Mouse (Mus musculus) thymus, adult 18-20 months (tissue): ENCODE data around the gene Mef2a.
A peak's percentile ranks its signal among the peaks of the same experiment; 100 is the strongest.
"Not testable (repeated sequence)": the region's sequence is repeated elsewhere in the genome, so short reads cannot be mapped to it uniquely, and the experiment has no call there.

Source experiments
- DNase-seq, 2 experiments: peaks; one replicate each; pipeline ENCODE4 v3.0.0; 2022; ENCODE audit warnings: mixed read lengths in 2 of 2

The Mef2a gene

DNA sequence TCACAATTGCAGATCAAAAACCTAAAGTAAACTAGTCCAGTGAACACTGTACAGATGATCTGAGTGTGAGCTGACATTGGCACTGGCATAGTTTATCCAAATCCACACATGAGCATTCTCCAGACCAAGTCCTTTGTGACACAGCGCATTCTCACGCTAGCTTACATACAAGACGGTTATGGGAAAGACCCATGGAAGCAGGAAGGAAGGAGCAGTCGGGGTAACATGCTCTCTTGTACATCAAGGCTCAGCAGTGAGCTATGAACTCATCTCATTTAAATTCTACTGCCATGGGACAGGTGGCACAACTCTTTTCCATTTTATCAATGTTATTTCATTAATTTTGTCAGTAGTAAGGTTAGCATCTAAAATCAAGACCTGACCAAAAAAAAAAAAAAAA, 3.0 kb downstream of the Mef2a start:
- no peak for DNase-seq

DNA sequence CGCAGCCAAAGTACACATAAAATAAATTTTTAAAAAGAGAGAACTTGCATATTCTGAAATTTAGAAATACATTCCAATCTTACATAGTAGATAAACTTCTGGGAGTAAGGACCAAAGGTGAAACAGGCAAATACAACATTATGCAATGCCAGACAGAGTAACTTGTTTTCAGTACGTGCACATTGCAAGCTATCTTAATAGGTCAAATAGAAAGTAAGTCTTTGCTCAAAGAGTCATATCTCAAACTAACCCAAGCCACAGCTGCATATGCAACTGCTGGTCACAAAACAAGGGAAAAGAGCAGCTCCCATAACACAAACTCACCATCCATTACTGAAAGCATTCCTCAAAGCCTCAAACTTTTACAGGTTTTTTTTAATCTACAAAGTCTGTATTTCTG, 4.3 kb downstream of the Mef2a start:
- no peak for DNase-seq

- DNase-seq = no peak
Measured at GRCm38 (mm10) chr7:67360588-67360987, 12.1 kb downstream of the Mef2a start.

DNA sequence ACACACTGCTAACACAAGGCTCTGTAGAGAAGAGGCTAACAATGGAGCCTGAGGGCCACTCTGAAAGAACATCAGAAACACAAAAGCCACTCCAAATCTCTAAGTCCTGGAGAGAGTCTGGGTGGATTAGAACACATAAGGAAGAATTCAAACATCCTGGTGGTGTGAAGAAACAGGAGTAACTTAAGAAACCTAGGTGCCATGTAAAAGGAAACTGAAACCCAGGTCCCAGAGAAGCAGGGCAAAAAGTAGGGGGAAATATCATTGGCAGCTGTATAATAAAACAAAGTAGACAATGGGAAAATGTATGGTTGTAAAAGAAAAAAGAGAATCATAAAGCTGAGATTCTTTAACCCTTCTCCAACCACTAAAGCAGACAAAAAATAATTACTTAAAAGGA, 12.8 kb downstream of the Mef2a start:
- DNase-seq = no peak

GRCm38 (mm10) chr7:67355870-67356269, 16.8 kb downstream of the Mef2a start:
- DNase-seq = no peak

GRCm38 (mm10) chr7:67353667-67354066, 19.0 kb downstream of the Mef2a start:
- peak; percentile 40 to 66 for DNase-seq

GRCm38 (mm10) chr7:67352989-67353388, 19.7 kb downstream of the Mef2a start:
- no peak for DNase-seq

- DNase-seq = no peak
Measured at GRCm38 (mm10) chr7:67344443-67344842, 28.2 kb downstream of the Mef2a start.

GRCm38 (mm10) chr7:67342067-67342625, 30.5 kb downstream of the Mef2a start:
- DNase-seq = no peak

DNA sequence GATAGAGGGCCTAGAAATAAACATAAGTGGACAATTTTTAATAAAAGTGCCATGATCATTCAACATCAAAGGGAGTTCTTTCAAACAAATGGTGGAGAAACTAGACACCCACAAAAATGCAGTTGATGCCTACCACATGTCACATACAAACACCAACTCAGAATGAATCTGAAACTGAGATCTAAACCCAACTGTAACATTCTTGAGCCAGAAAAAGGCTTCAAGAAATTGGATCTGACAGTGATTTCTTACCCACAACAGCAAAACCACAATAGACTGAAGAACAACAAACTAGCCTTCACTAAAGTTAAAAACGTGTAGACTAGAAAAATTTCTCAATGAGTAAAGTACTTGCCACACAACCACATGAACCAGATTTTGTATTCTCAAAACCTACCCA, 52.3 kb downstream of the Mef2a start:
- DNase-seq = no peak

DNA sequence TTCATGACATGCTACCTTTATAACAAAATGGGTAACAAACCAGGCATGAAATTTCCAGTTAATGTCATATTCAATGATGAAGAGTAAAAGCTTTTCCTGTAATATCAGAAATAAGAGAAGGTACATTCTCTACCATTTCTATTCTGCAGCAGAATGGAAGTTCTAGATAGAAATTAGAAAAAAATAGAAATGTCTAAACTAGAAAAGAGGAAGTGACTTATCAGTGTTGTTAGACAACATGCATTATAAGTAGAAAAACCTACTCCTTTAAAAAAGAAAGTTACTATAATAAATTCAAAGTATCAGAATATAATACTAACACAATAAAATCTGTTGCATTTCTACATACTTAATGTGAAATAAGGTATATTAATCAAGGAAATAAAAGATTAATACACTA, 54.0 kb downstream of the Mef2a start:
- no peak for DNase-seq

DNA sequence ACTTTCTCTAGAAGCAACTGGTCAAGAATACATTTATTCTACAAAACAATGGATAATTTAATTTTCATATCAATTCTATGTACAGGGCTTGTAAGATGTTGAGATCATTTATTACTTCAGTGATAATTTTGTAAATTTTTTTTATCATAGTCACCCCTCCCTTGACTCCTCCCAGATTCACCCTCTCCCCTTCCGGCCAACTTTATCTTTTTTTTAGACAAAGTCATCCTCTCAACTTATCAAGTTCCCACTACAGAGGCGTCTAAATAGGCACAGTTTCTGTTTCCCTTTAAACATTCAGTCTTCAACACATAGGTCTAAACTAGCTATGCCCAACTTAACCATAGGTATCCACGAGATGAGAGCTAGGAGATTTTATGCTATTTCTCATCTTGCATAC, 59.5 kb downstream of the Mef2a start:
- DNase-seq = no peak

- DNase-seq = no peak
Measured at GRCm38 (mm10) chr7:67310151-67310550, 62.5 kb downstream of the Mef2a start.

GRCm38 (mm10) chr7:67308102-67308501, 64.6 kb downstream of the Mef2a start:
- DNase-seq = no peak

GRCm38 (mm10) chr7:67307078-67307477, 65.6 kb downstream of the Mef2a start:
- DNase-seq = no peak

DNA sequence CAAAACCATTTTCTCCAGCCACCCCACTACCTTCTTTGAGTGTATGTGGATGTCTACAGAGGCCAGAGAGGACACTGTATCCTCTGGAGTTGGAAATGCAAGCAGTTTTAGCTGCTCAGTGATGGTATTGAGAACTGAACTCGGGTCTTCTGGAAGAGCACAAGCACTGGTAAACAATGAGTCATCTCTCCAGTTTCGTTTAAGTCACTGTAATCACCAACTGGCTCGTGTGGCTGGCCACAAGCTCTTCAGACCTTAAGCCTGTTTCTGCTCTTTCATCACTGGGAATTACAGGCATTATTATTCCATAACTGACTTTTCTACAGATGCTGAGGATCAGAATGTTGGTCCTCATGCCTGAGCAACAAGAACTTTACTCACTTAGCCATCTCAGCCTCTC, 67.7 kb downstream of the Mef2a start:
- DNase-seq = no peak

DNA sequence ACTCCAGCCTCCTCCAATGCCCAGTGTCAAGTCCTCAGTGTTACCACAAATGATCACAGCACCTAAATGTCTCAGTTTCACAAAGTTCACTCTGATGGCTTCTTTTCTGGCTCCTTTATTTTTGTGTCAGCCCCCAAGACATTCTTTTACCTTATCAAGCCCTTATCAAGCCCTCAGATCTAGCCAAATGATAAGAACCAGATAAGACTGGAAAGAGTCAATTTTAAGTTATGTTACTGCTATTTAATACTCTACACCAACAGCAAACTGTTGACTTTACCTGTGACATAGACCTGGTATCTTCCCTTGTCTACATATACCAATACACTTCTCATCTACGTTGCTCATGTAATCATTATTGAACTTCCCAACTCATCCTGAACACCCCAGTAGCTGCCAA, 76.2 kb downstream of the Mef2a start:
- no peak for DNase-seq

DNA sequence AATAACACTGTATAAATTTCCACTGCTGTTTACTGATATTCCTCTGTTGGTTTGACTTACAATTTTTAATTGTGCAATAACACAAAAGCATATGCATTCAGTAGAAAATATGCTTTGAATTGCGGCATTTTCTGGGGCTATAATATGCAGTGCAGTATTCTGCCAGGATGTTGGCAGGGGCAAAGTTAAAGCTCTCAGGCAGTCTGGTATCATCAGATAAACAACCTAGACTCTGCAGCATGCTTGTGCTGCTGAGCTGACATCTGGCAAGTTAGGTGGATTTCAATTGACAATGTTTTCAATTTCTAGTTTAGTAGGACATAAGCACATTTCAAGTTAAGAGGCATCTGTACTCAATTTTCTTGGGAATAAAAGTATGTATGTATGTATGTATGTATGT, 81.3 kb downstream of the Mef2a start:
- no peak for DNase-seq

- DNase-seq = no peak
Measured at GRCm38 (mm10) chr7:67287456-67287855, 85.2 kb downstream of the Mef2a start.

GRCm38 (mm10) chr7:67283581-67283980, 89.1 kb downstream of the Mef2a start:
- no peak for DNase-seq

- DNase-seq = not testable (repeated sequence)
Measured at GRCm38 (mm10) chr7:67270447-67270846, 102.2 kb downstream of the Mef2a start.

DNA sequence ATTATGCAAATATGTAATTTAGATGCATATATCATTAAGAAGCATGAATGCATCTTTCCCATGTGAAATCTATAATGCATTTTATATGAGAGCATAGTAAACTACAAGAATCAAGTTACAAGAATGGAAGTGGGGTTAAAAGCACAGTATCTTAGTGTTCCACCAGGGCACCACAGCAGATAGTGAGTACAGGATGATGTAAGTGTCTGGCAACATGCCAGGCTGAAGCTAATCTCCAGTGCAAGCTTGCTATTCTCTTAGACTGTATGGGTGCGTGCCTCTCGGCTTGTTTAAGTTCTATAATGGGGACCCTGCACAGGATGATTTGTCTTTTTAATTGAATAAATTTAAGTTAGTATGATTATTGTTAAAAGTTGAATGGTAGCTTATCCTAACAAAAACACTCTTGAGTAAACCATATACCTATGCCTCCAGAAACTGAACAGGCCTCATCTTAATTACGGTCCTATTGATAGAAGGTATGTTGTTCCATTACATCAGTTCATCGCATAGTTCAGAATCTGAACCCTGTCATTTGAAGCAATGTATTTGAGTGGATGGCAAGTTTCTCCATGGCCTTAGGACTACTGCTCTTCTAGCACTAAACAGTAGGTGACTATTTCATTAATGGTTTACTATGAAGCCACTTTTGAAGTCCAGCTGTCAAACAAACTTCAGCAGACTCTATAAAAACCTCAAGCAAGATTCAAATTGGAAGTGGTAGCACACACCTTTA, 112.7 kb downstream of the Mef2a start:
- no peak for DNase-seq

DNA sequence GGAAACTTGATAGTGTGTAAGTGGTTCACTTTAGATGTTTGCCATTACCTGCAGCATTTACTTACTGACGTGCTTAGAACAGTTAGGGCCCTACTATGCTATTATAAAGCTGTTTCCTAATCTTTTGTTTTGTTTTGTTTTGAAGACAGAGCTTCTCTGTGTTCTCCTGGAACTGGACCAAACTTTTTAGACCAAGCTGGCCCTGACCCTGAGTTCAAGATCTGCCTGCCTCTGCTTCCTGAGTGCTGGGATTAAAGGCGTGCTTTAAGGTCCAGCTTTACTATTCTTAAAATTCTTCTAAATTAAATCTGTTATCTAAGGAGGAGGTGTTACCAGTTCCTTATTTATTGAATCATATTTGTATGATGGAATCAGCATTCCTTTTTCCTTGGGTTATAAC, 126.6 kb downstream of the Mef2a start:
- DNase-seq = no peak

- no peak for DNase-seq
Measured at GRCm38 (mm10) chr7:67245255-67245654, 127.4 kb downstream of the Mef2a start.

DNA sequence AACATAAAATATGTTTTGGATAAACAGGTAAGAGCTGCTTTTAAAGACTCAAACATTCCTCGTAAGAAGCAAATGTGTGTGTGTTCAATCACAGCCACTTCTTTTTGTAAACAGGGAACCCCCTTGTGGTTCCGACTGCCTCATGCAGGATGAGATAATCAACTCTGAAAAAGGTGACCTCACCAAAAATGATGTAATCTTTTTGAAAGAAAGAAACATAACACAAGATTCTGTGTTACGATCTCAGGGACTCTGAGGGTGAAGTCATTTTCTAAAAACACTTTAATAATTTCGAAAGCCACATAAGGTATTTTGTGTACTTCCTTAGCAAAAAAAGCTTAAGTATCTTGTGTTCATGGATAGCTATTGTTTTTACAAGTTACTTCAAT, 128.8 kb downstream of the Mef2a start:
- DNase-seq = no peak
